Mouse (Mus musculus) kidney, postnatal 0 days (tissue): ENCODE data around the gene Enc1. TPM values are rescaled to one million over a fixed set of nuclear protein-coding genes. Genes with fewer than 3 reads are reported as not detected.

Source experiments
- ATAC-seq: fragments of 200-750 bp; cut with Nextera tagmentation; replicated peaks from 2 replicates; pipeline ENCODE4 v1.8.0; 2017; ENCODE audit warnings: low read depth, moderate number of reproducible peaks, moderate TSS enrichment, moderate library complexity; ENCODE audit not compliant: low FRiP score
- DNase-seq: peaks from one replicate; pipeline ENCODE4 v3.0.0-alpha.2; 2016; ENCODE audit warnings: low spot score
- H3K27ac ChIP-seq: fragments of 300-500 bp; sonication (generic); 2 replicates; pipeline ENCODE4 v1.5.1; 2014; ENCODE audit warnings: mild to moderate bottlenecking
- H3K27me3 ChIP-seq: fragments of 300-500 bp; sonication (generic); 2 replicates; pipeline ENCODE4 v1.6.1; 2014; ENCODE audit warnings: low read length, mixed read lengths; ENCODE audit not compliant: insufficient read depth
- H3K36me3 ChIP-seq: fragments of 300-500 bp; sonication (generic); 2 replicates; pipeline ENCODE4 v1.6.1; 2014; ENCODE audit warnings: low read length, mixed read lengths; ENCODE audit not compliant: insufficient read depth
- H3K4me1 ChIP-seq: fragments of 300-500 bp; sonication (generic); replicated peaks from 2 replicates; pipeline ENCODE4 v1.6.1; 2014; ENCODE audit warnings: antibody characterized with exemption, low read length, mixed read lengths; ENCODE audit not compliant: insufficient read depth
- H3K4me2 ChIP-seq: fragments of 300-500 bp; sonication (generic); 2 replicates; pipeline ENCODE4 v1.6.1; 2014; ENCODE audit warnings: mild to moderate bottlenecking, low read length, moderate library complexity, mixed read lengths
- H3K4me3 ChIP-seq: fragments of 300-500 bp; sonication (generic); replicated peaks from 2 replicates; pipeline ENCODE4 v1.5.1; 2014; ENCODE audit warnings: low read depth, low read length
- H3K9ac ChIP-seq: fragments of 300-500 bp; sonication (generic); 2 replicates; pipeline ENCODE4 v1.6.1; 2014; ENCODE audit warnings: low read depth, low read length
- H3K9me3 ChIP-seq: fragments of 300-500 bp; sonication (generic); replicated peaks from 2 replicates; pipeline ENCODE4 v1.6.1; 2016; ENCODE audit warnings: low read length, inconsistent platforms, mixed read lengths
- CTCF ChIP-seq: IDR thresholded peaks from 2 replicates; pipeline ENCODE4 v1.5.1; 2016; ENCODE audit warnings: antibody characterized with exemption, low read depth, mild to moderate bottlenecking, moderate library complexity
- WGBS: fragments of 180-500 bp; shearing (Covaris S2); extraction: QIAGEN DNeasy Blood & Tissue Kit; methylation state at CpG from one replicate; pipeline ENCODE4 v1.1.7; 2014; 5-methylcytosine and 5-hydroxymethylcytosine counted together
- polyA plus RNA-seq: library from polyadenylated mRNA; unstranded; fragments of >200 nt; fragmentation: Nextera tagmentation; extraction: Ambion mirVana; gene quantifications from 2 replicates; pipeline ENCODE4 v1.2.1, GENCODE M21; 2015

Gene Enc1
- polyA plus RNA-seq, 1 experiment from 2014 or later: 8.1 TPM

- ATAC-seq (no peak), DNase-seq (no peak)
- TF ChIP-seq CTCF: no peak
- Histone ChIP-seq H3K27ac (no peak overlapping the region), H3K36me3 (peaks cover 24% of the 10 kb centered on the region; the same call in 1 of the 2 replicates), H3K9ac (no peak overlapping the region), H3K4me1 (peaks cover 17% of the 10 kb centered on the region; the same call in 1 of the 2 replicates), H3K4me3 (no peak overlapping the region), H3K27me3 (no peaks in the 10 kb centered on the region), H3K4me2 (no peak overlapping the region), H3K9me3 (no peaks in the 10 kb centered on the region)
- 73% methylated on average over 7 of the region's 7 CpGs for WGBS
Measured at GRCm38 (mm10) chr13:97251736-97252135, 10.8 kb downstream of the Enc1 start.

DNA sequence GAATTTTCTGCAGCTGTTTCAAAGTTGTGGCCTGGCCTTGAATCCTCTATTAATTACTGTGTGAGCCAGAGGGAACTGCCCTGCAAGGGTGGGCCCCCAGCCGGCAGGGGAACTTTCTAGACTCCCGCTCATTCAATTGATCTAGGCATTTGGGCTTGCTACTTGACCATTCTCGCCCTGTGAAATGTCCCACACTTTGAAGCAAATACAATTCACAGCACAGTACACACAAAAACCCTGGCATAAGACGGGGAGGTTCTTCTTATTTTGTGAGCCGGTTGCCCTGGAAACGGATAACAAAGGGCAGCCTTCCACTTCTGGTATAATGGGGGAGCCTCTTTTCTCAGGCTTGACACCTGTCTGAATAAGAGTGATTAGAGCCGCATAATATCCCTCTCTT is 11.6 kb downstream of the Enc1 start:
- no peak for TF ChIP-seq CTCF
- H3K27ac ChIP-seq: no peak overlapping the region
- H3K36me3 ChIP-seq: peaks cover 24% of the 10 kb centered on the region; the same call in 1 of the 2 replicates
- ATAC-seq (no peak), DNase-seq (no peak)
- H3K9ac ChIP-seq: no peak overlapping the region
- peaks cover 17% of the 10 kb centered on the region; the same call in 1 of the 2 replicates for H3K4me1 ChIP-seq
- WGBS: 69% methylated on average over 7 of the region's 7 CpGs
- no peak overlapping the region for H3K4me3 ChIP-seq
- no peak overlapping the region for H3K4me2 ChIP-seq
- no peaks in the 10 kb centered on the region for H3K9me3 ChIP-seq
- H3K27me3 ChIP-seq: no peaks in the 10 kb centered on the region

- Histone ChIP-seq H3K4me2 (no peak overlapping the region), H3K27ac (no peak overlapping the region), H3K4me1 (peaks cover 13% of the 10 kb centered on the region; the same call in 1 of the 2 replicates), H3K27me3 (no peaks in the 10 kb centered on the region), H3K9ac (no peak overlapping the region), H3K4me3 (no peak overlapping the region), H3K36me3 (peaks cover 20% of the 10 kb centered on the region; the same call in 1 of the 2 replicates), H3K9me3 (no peaks in the 10 kb centered on the region)
- ATAC-seq (peak; percentile 26; the same call in 1 of the 2 replicates), DNase-seq (no peak)
- TF ChIP-seq CTCF: no peak
- WGBS: 67% methylated on average over 6 of the region's 6 CpGs
Measured at GRCm38 (mm10) chr13:97253418-97253981, 12.6 kb downstream of the Enc1 start.

- no peak for TF ChIP-seq CTCF
- Histone ChIP-seq H3K9ac (no peak overlapping the region), H3K27ac (no peak overlapping the region), H3K4me2 (no peak overlapping the region), H3K4me1 (peaks cover 8% of the 10 kb centered on the region; the same call in 1 of the 2 replicates), H3K36me3 (peaks cover 20% of the 10 kb centered on the region; the same call in 1 of the 2 replicates), H3K4me3 (no peak overlapping the region), H3K9me3 (no peaks in the 10 kb centered on the region), H3K27me3 (no peaks in the 10 kb centered on the region)
- DNase-seq (no peak), ATAC-seq (no peak)
- 95% methylated on average over 5 of the region's 5 CpGs for WGBS
Measured at GRCm38 (mm10) chr13:97253994-97254393, 13.1 kb downstream of the Enc1 start.

DNA sequence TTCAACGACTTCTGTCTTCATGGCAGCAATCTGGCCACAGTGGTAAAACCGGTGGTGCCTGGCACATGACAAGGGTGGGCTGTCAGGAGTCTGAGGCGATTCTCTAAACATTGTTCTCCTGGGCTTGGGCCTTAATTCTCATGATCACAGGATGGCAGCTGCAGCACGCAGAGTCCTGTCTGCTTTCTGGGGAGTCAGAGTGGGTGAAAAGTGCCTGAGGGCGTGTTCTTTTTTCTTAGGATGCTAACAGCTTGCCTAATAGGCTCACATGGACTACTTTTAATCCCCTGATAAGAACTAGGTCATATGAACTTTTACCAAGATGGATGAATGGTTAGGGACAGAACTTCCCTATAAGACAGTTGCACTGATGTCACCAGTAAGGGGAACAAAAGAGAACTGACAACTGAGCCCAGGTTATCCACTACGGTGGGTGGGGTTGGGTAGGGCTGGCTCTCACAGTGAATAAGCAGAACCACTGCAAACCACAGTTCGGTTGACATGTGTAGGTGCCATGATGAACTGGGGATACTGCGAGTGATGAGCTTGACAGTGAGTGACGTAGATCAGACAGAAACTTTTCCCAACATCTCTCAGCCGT is 13.8 kb downstream of the Enc1 start:
- H3K36me3 ChIP-seq: peaks cover 20% of the 10 kb centered on the region; the same call in 1 of the 2 replicates
- no peak for DNase-seq
- ATAC-seq: no peak
- no peak overlapping the region for H3K4me2 ChIP-seq
- no peaks in the 10 kb centered on the region for H3K27me3 ChIP-seq
- H3K9ac ChIP-seq: no peak overlapping the region
- H3K27ac ChIP-seq: no peak overlapping the region
- 80% methylated on average over 10 of the region's 10 CpGs for WGBS
- H3K4me1 ChIP-seq: peaks cover 2% of the 10 kb centered on the region; the same call in 1 of the 2 replicates
- TF ChIP-seq CTCF: no peak
- no peaks in the 10 kb centered on the region for H3K9me3 ChIP-seq
- H3K4me3 ChIP-seq: no peak overlapping the region

DNA sequence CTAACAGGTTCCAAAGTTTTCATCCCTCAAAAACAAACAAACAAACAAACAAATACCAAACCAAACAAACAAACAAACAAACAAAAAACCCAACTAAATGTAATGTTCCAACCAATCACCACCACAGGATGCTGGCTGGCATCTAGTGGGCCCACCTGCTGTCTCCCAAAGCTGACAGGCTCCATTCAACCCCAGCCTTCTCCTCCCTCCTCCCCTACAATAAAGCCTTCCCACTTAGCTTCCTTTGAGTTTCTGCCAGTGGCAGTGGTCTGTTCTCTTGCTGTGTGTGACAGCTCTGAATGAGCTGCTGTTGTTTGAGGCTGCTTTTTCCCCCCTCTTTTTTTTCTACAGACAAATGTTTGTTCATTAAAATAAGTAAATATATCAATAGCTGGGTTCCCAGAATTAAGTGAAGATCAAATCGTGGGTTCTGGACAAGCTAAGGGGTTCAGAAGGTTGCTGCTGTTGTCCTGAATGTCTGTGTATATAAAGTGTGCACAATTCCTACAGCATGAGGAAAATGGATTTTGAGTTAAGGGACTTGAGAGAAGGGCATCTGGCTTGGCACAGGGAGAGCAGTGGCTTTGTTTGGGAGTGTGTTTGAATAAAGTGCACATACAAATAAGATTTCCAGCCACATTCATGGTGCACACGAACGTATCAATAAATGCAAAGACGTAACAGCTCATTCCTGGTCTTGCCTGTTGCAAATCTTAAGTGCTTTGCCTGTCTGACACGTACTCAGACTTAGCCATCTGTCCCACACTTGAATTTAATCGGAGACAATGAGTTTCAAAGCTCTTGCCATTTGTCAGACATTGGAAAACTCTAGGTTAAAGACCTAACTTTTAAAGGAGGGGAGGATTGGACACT is 15.3 kb downstream of the Enc1 start:
- Histone ChIP-seq H3K36me3 (peaks cover 15% of the 10 kb centered on the region; the same call in 1 of the 2 replicates), H3K9ac (no peak overlapping the region), H3K4me3 (no peak overlapping the region), H3K4me2 (no peak overlapping the region), H3K4me1 (no peaks in the 10 kb centered on the region), H3K9me3 (no peaks in the 10 kb centered on the region), H3K27me3 (no peaks in the 10 kb centered on the region), H3K27ac (no peak overlapping the region)
- DNase-seq (no peak), ATAC-seq (no peak)
- WGBS: 45% methylated on average over 6 of the region's 6 CpGs
- no peak for TF ChIP-seq CTCF
